Mouse (Mus musculus): ENCODE data around the gene Ccdc88c. TPM values are rescaled to one million over a fixed set of nuclear protein-coding genes. Genes with fewer than 3 reads are reported as not detected.

Ccdc88c gene
- polyA plus RNA-seq, 1 experiment from 2014 or later = 16.7 TPM

DNA sequence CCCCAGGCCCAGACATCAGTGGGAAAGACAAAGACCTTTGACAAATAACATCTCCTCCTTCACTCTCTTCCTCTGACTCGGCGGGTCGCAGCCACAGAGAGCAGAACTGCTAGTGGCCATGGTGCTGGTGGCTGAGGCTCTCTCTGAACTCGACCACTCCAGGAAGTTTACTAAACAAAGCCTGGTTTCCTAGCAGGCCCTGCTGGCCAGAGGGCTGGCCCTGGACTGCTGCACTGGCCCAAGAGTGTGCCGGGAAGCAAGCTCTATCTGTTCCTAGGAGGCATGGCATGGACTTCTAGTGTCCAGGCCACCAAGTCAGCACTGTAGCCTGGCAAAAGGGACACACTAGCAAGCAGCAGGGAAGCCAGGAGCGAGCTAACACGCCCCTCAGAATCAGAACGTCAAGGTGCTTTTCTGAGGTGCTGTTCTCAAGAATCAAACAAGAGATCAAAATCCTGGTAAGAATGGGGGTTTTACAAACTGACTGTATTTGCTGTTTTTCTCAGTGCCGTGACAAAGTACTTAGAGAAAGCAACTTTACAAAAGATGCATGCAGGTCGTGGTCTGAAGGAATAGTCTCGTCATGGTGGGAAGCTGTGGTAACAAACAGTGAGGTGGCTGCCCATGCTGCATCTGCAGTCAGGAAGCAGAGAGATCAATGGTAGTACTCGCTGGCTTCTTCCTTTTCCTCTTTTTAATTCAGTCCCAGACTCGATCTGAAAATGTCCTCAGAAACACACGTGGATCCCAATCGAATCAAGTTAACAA, 50.7 kb downstream of the Ccdc88c start:
- 82% methylated on average over 15 of the region's 15 CpGs for WGBS
- DNase-seq = no peak
- Histone ChIP-seq H3K4me3 (replicated peaks; ENCODE audit: low read depth, low read length) (no peak overlapping the region), H3K9me3 (ENCODE audit: control insufficient read depth, low read length) (no peaks in the 10 kb centered on the region), H3K4me1 (ENCODE audit: control insufficient read depth, insufficient read depth, low read length) (peaks cover 14% of the 10 kb centered on the region; the same call in 1 of the 2 replicates), H3K27ac (replicated peaks; ENCODE audit: low read depth, low read length) (no peak overlapping the region), H3K27me3 (ENCODE audit: control insufficient read depth, insufficient read depth, low read length) (no peaks in the 10 kb centered on the region), H3K4me2 (ENCODE audit: low read length) (no peak overlapping the region), H3K9ac (replicated peaks; ENCODE audit: low read length) (no peak overlapping the region), H3K36me3 (ENCODE audit: control insufficient read depth, insufficient read depth, low read length) (no peaks in the 10 kb centered on the region)
- no peak for ATAC-seq (ENCODE audit: low FRiP score, low TSS enrichment)

DNA sequence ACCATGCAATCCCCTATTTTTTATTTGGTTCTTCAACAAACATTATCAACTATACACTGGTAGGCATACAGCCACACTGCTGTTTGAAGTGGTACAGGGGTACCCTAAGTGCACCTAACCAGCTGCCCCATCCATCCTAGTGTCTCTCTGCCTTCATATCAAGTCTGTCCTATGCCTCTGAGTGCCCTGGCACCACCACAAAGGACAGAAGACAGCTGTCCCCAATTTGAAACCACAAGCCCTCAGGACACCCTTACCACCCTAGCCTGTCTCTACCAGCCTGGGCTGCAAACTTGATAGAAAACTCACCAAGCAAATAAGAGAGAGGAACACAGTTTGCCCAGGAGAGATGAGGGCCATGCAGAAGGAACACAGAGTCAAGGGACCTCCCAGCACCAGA, 51.3 kb downstream of the Ccdc88c start:
- H3K9me3 ChIP-seq (ENCODE audit: control insufficient read depth, low read length) = no peaks in the 10 kb centered on the region
- H3K36me3 ChIP-seq (ENCODE audit: control insufficient read depth, insufficient read depth, low read length) = no peaks in the 10 kb centered on the region
- no peak overlapping the region for H3K4me2 ChIP-seq (ENCODE audit: low read length)
- no peak for DNase-seq
- H3K9ac ChIP-seq (replicated peaks; ENCODE audit: low read length) = no peak overlapping the region
- no peak overlapping the region for H3K27ac ChIP-seq (replicated peaks; ENCODE audit: low read depth, low read length)
- no peak for ATAC-seq (ENCODE audit: low FRiP score, low TSS enrichment)
- H3K4me3 ChIP-seq (replicated peaks; ENCODE audit: low read depth, low read length) = no peak overlapping the region
- no peaks in the 10 kb centered on the region for H3K27me3 ChIP-seq (ENCODE audit: control insufficient read depth, insufficient read depth, low read length)
- H3K4me1 ChIP-seq (ENCODE audit: control insufficient read depth, insufficient read depth, low read length) = 0 out of 2 replicates have a peak, but pooled peaks cover 12% of the 10 kb centered on the region

DNA sequence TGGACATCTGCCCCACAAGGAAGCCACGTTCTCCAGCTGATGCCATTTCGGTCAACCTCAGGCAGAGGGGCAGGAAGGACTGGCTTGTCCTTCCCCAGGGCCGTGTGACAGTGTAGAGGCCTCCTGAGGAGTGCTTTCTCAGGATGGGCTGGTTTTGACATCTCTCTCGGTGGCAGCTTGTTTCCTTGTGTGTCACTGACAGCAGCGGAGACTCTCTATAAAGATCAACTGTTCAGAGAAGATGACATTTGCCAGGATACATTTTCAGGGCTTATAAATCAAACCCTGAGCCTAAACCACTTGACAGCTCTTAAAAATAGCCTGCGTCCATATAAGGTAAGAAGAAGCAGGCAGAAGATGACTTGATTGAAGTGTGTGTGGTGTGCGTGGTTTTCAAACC, 59.0 kb downstream of the Ccdc88c start:
- 84% methylated on average over 7 of the region's 7 CpGs for WGBS
- Histone ChIP-seq H3K4me1 (ENCODE audit: control insufficient read depth, insufficient read depth, low read length) (no peaks in the 10 kb centered on the region), H3K36me3 (ENCODE audit: control insufficient read depth, insufficient read depth, low read length) (peaks cover 25% of the 10 kb centered on the region), H3K9ac (replicated peaks; ENCODE audit: low read length) (no peak overlapping the region), H3K27ac (replicated peaks; ENCODE audit: low read depth, low read length) (no peak overlapping the region), H3K27me3 (ENCODE audit: control insufficient read depth, insufficient read depth, low read length) (no peaks in the 10 kb centered on the region), H3K9me3 (ENCODE audit: control insufficient read depth, low read length) (no peaks in the 10 kb centered on the region), H3K4me3 (replicated peaks; ENCODE audit: low read depth, low read length) (no peak overlapping the region), H3K4me2 (ENCODE audit: low read length) (no peak overlapping the region)
- DNase-seq (no peak), ATAC-seq (ENCODE audit: low FRiP score, low TSS enrichment) (no peak)

DNA sequence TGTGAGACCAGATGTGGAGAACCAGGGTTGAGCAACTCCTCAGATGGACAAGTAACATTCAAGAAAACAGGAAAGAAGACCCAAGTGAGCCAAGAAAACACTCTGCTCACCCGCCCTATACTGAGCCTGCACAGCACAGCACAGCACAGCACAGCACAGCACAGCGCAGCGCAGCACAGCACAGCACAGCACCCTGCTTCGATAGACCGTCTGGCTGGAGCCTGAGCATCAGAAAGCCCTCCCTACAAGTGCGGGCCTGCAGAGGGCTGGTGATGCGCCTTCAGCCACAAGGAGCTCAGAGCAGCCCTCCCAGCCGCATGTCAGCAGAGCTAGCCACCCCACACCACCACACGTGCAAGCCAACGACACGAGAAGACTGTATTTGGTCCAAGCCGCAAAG, 61.5 kb downstream of the Ccdc88c start:
- Histone ChIP-seq H3K36me3 (ENCODE audit: control insufficient read depth, insufficient read depth, low read length) (peaks cover 31% of the 10 kb centered on the region), H3K9ac (replicated peaks; ENCODE audit: low read length) (no peak overlapping the region), H3K27me3 (ENCODE audit: control insufficient read depth, insufficient read depth, low read length) (no peaks in the 10 kb centered on the region), H3K27ac (replicated peaks; ENCODE audit: low read depth, low read length) (no peak overlapping the region), H3K4me3 (replicated peaks; ENCODE audit: low read depth, low read length) (no peak overlapping the region), H3K4me2 (ENCODE audit: low read length) (no peak overlapping the region), H3K9me3 (ENCODE audit: control insufficient read depth, low read length) (no peaks in the 10 kb centered on the region), H3K4me1 (ENCODE audit: control insufficient read depth, insufficient read depth, low read length) (no peaks in the 10 kb centered on the region)
- 93% methylated on average over 12 of the region's 12 CpGs for WGBS
- ATAC-seq (ENCODE audit: low FRiP score, low TSS enrichment) (no peak), DNase-seq (no peak)

DNA sequence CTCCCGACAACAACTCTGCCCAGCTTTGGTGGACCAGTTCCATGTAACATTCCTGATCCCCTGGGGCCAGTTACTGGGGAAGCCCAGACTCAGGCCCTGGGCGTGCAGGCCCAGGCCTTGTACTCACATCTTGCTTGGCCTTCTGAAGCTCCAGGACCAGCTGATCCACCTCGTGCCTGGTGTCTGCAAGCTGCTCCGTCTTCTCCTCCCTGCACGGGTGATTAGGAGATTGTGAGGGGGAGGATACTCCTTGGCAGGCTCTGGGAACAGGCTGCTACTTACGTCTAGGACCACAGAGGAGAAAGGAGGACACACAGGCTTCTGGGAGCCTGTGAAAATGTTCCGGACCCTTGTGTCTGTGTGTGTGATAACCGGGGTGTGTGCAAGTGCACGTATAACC, 62.6 kb downstream of the Ccdc88c start:
- H3K4me1 ChIP-seq (ENCODE audit: control insufficient read depth, insufficient read depth, low read length) = no peaks in the 10 kb centered on the region
- no peaks in the 10 kb centered on the region for H3K9me3 ChIP-seq (ENCODE audit: control insufficient read depth, low read length)
- H3K9ac ChIP-seq (replicated peaks; ENCODE audit: low read length) = no peak overlapping the region
- no peak overlapping the region for H3K4me3 ChIP-seq (replicated peaks; ENCODE audit: low read depth, low read length)
- DNase-seq (no peak), ATAC-seq (ENCODE audit: low FRiP score, low TSS enrichment) (no peak)
- no peaks in the 10 kb centered on the region for H3K27me3 ChIP-seq (ENCODE audit: control insufficient read depth, insufficient read depth, low read length)
- WGBS = 90% methylated on average over 9 of the region's 9 CpGs
- peaks cover 31% of the 10 kb centered on the region for H3K36me3 ChIP-seq (ENCODE audit: control insufficient read depth, insufficient read depth, low read length)
- H3K27ac ChIP-seq (replicated peaks; ENCODE audit: low read depth, low read length) = no peak overlapping the region
- H3K4me2 ChIP-seq (ENCODE audit: low read length) = no peak overlapping the region

DNA sequence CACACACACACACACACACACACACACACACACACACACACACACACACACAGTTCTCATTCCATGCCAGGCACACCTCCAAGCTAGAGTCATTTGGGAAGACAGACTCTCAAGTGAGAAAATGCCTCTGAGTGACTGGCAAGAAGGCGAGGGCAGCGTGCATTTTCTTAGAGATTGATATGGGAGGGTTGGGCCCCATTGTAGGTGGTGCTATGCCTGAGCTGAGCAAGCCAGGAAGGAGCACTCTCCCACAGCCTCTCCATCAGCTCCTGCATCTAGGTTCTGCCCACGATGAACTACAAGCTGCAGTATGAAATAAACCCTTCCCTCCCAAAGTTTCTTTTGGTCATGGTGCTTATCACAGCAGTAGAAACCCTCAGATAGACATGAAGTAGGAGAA, 63.6 kb downstream of the Ccdc88c start:
- no peak for ATAC-seq (ENCODE audit: low FRiP score, low TSS enrichment)
- Histone ChIP-seq H3K4me1 (ENCODE audit: control insufficient read depth, insufficient read depth, low read length) (no peaks in the 10 kb centered on the region), H3K4me2 (ENCODE audit: low read length) (no peak overlapping the region), H3K9ac (replicated peaks; ENCODE audit: low read length) (no peak overlapping the region), H3K36me3 (ENCODE audit: control insufficient read depth, insufficient read depth, low read length) (peaks cover 30% of the 10 kb centered on the region), H3K27ac (replicated peaks; ENCODE audit: low read depth, low read length) (no peak overlapping the region), H3K9me3 (ENCODE audit: control insufficient read depth, low read length) (no peaks in the 10 kb centered on the region), H3K27me3 (ENCODE audit: control insufficient read depth, insufficient read depth, low read length) (no peaks in the 10 kb centered on the region), H3K4me3 (replicated peaks; ENCODE audit: low read depth, low read length) (no peak overlapping the region)
- no peak for DNase-seq
- 93% methylated on average over 3 of the region's 3 CpGs for WGBS

DNA sequence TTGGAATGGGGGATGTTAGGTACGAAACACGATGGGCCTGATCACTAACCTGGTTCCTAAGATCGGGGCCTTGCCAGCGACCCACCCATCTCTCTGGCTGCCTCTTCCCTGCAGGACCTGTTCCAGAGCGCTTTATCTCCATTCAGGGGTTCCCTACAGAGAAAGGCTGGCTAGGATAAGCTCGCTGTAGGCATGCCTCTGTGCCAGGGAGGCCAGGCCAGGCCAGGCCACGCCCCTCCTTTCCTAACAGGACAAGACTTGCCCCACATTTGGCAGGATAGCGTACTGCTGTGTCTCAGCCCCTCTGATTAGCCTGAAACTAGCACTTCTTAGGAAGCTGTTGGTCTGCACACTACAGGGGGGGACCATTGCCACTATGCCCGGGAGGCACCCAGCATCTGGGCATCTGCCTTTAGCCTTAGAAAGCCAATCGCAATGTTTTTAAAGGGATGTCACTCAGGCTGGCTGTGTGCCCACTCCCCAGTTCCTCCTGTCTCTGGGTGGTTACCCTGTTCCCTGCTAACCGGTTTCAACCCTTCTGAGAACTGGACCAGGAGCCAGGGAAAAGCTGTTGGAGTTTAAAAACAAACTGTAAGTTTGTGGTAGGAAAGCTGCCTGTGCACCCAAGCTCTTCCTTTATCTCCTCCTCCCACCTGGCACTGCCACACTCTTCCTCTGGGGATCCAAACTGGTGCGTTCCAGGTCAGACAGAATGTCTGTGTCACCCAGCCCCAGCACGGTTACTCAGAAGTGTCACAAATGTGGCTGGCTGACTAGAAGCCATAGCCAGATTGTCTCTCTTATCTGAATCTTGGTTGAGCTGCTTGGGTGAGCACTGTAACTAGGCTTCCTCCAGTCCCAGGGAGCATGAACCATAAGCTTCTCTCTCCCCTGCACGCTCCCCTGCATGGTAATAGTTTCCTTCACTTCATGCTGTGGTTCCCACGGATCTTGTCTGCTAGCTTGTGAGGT, 69.9 kb downstream of the Ccdc88c start:
- no peaks in the 10 kb centered on the region for H3K9me3 ChIP-seq (ENCODE audit: control insufficient read depth, low read length)
- H3K4me2 ChIP-seq (ENCODE audit: low read length) = no peak overlapping the region
- peaks cover 11% of the 10 kb centered on the region; the same call in 1 of the 2 replicates for H3K4me1 ChIP-seq (ENCODE audit: control insufficient read depth, insufficient read depth, low read length)
- no peak overlapping the region for H3K9ac ChIP-seq (replicated peaks; ENCODE audit: low read length)
- DNase-seq (no peak), ATAC-seq (ENCODE audit: low FRiP score, low TSS enrichment) (no peak)
- no peaks in the 10 kb centered on the region for H3K27me3 ChIP-seq (ENCODE audit: control insufficient read depth, insufficient read depth, low read length)
- H3K27ac ChIP-seq (replicated peaks; ENCODE audit: low read depth, low read length) = no peak overlapping the region
- H3K36me3 ChIP-seq (ENCODE audit: control insufficient read depth, insufficient read depth, low read length) = peaks cover 7% of the 10 kb centered on the region; the same call in 1 of the 2 replicates
- WGBS = 62% methylated on average over 15 of the region's 15 CpGs
- no peak overlapping the region for H3K4me3 ChIP-seq (replicated peaks; ENCODE audit: low read depth, low read length)

DNA sequence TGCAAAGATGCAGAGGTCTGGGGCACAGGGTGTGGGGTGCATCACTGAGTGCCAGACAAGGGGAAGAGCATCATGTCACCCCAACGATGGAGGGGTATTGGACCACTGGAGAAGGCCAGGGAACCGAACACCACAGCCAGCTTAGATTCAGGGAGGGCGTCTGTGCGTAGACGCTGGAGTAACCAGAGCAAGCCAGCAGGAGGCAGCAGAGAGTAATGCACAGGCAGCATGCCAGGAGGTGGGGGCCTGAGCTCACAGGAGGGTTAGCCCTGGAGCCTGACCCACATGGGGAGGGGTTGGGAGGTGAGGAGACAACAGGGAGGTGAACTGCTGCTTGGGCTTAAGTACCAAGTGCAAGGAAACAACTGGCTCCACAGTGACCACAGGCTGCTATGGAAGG, 70.8 kb downstream of the Ccdc88c start:
- no peak overlapping the region for H3K4me2 ChIP-seq (ENCODE audit: low read length)
- peaks cover 13% of the 10 kb centered on the region; the same call in 1 of the 2 replicates for H3K4me1 ChIP-seq (ENCODE audit: control insufficient read depth, insufficient read depth, low read length)
- H3K27me3 ChIP-seq (ENCODE audit: control insufficient read depth, insufficient read depth, low read length) = no peaks in the 10 kb centered on the region
- peaks cover 8% of the 10 kb centered on the region; the same call in 1 of the 2 replicates for H3K36me3 ChIP-seq (ENCODE audit: control insufficient read depth, insufficient read depth, low read length)
- H3K4me3 ChIP-seq (replicated peaks; ENCODE audit: low read depth, low read length) = no peak overlapping the region
- peak; percentile 50; the same call in 1 of the 2 replicates for ATAC-seq (ENCODE audit: low FRiP score, low TSS enrichment)
- 10% methylated on average over 5 of the region's 5 CpGs for WGBS
- H3K27ac ChIP-seq (replicated peaks; ENCODE audit: low read depth, low read length) = peak overlapping the region; percentile 21; the same call in 1 of the 2 replicates
- H3K9me3 ChIP-seq (ENCODE audit: control insufficient read depth, low read length) = no peaks in the 10 kb centered on the region
- DNase-seq = peak; percentile 87
- H3K9ac ChIP-seq (replicated peaks; ENCODE audit: low read length) = 0 out of 2 replicates have a peak overlapping the region, but pooled peaks have one; percentile 26

Data from midbrain, embryonic 14.5 days (tissue).